Mouse (Mus musculus) kidney, postnatal 0 days (tissue): ENCODE measurements at regions not wholly inside any gene's neighbourhood (a gene's known extent, or its start where the extent isn't known, plus 50 kb on each side); places are given as distances from the start of the nearest gene placed in this dataset.

Source experiments
- ATAC-seq: fragments of 200-750 bp; cut with Nextera tagmentation; replicated peaks from 2 replicates; pipeline ENCODE4 v1.8.0; 2017; ENCODE audit warnings: low read depth, moderate number of reproducible peaks, moderate TSS enrichment, moderate library complexity; ENCODE audit not compliant: low FRiP score
- DNase-seq: peaks from one replicate; pipeline ENCODE4 v3.0.0-alpha.2; 2016; ENCODE audit warnings: low spot score
- H3K27ac ChIP-seq: fragments of 300-500 bp; sonication (generic); 2 replicates; pipeline ENCODE4 v1.5.1; 2014; ENCODE audit warnings: mild to moderate bottlenecking
- H3K27me3 ChIP-seq: fragments of 300-500 bp; sonication (generic); 2 replicates; pipeline ENCODE4 v1.6.1; 2014; ENCODE audit warnings: low read length, mixed read lengths; ENCODE audit not compliant: insufficient read depth
- H3K36me3 ChIP-seq: fragments of 300-500 bp; sonication (generic); 2 replicates; pipeline ENCODE4 v1.6.1; 2014; ENCODE audit warnings: low read length, mixed read lengths; ENCODE audit not compliant: insufficient read depth
- H3K4me1 ChIP-seq: fragments of 300-500 bp; sonication (generic); replicated peaks from 2 replicates; pipeline ENCODE4 v1.6.1; 2014; ENCODE audit warnings: antibody characterized with exemption, low read length, mixed read lengths; ENCODE audit not compliant: insufficient read depth
- H3K4me2 ChIP-seq: fragments of 300-500 bp; sonication (generic); 2 replicates; pipeline ENCODE4 v1.6.1; 2014; ENCODE audit warnings: mild to moderate bottlenecking, low read length, moderate library complexity, mixed read lengths
- H3K4me3 ChIP-seq: fragments of 300-500 bp; sonication (generic); replicated peaks from 2 replicates; pipeline ENCODE4 v1.5.1; 2014; ENCODE audit warnings: low read depth, low read length
- H3K9ac ChIP-seq: fragments of 300-500 bp; sonication (generic); 2 replicates; pipeline ENCODE4 v1.6.1; 2014; ENCODE audit warnings: low read depth, low read length
- H3K9me3 ChIP-seq: fragments of 300-500 bp; sonication (generic); replicated peaks from 2 replicates; pipeline ENCODE4 v1.6.1; 2016; ENCODE audit warnings: low read length, inconsistent platforms, mixed read lengths
- CTCF ChIP-seq: IDR thresholded peaks from 2 replicates; pipeline ENCODE4 v1.5.1; 2016; ENCODE audit warnings: antibody characterized with exemption, low read depth, mild to moderate bottlenecking, moderate library complexity
- WGBS: fragments of 180-500 bp; shearing (Covaris S2); extraction: QIAGEN DNeasy Blood & Tissue Kit; methylation state at CpG from one replicate; pipeline ENCODE4 v1.1.7; 2014; 5-methylcytosine and 5-hydroxymethylcytosine counted together

DNA sequence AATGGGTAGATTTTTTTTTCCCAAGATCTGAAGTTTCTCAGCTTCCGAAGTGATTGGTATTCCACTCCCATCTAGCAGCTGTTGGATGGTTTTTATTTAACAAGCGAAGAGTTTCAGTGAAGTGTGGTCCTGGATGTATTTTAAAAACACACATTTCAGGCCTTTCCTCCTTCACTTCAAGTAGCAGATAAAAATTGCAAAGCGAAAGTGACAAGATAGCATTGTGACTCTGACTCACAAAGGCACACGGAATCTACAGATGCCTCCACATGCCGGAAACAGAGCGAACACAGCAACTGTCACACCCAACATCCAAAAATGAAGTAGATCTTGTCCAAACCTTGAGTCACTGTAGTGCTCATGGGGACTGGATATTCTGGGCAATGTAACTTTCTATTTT lies 195.5 kb upstream of the Fbxo33 start:
- 91% methylated on average over 6 of the region's 6 CpGs for WGBS
- H3K27me3 ChIP-seq = no peaks in the 10 kb centered on the region
- H3K4me1 ChIP-seq = no peaks in the 10 kb centered on the region
- H3K27ac ChIP-seq = no peak overlapping the region
- no peaks in the 10 kb centered on the region for H3K9me3 ChIP-seq
- H3K9ac ChIP-seq = no peak overlapping the region
- no peak overlapping the region for H3K4me2 ChIP-seq
- no peaks in the 10 kb centered on the region for H3K36me3 ChIP-seq
- DNase-seq (no peak), ATAC-seq (no peak)
- H3K4me3 ChIP-seq = no peak overlapping the region
- TF ChIP-seq CTCF = no peak

DNA sequence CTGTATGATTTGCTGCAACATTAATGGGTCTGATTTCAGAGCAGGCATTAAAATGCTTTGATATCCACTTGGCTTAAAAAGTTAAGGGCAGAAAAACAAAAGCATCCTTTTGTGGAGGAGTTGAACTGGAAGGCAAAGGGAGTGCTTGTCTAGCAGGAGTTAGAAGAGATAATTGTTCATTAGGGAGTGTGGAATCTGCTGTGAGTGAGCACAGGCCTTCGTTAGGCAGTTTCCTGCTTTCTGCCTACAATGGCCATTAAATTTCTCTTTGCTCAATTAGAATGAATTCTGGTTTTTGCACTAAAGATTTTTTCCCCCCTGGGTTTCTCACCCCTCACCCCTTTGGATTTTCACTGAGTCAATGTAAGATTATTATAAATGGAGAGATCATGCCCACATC lies 192.0 kb upstream of the Fbxo33 start:
- Histone ChIP-seq H3K27me3 (no peaks in the 10 kb centered on the region), H3K4me2 (no peak overlapping the region), H3K4me1 (no peaks in the 10 kb centered on the region), H3K36me3 (no peaks in the 10 kb centered on the region), H3K4me3 (no peak overlapping the region), H3K9ac (no peak overlapping the region), H3K9me3 (no peaks in the 10 kb centered on the region), H3K27ac (no peak overlapping the region)
- ATAC-seq (no peak), DNase-seq (peak; percentile 40)
- WGBS = 31% methylated on average over 1 of the region's 1 CpGs
- no peak for TF ChIP-seq CTCF

DNA sequence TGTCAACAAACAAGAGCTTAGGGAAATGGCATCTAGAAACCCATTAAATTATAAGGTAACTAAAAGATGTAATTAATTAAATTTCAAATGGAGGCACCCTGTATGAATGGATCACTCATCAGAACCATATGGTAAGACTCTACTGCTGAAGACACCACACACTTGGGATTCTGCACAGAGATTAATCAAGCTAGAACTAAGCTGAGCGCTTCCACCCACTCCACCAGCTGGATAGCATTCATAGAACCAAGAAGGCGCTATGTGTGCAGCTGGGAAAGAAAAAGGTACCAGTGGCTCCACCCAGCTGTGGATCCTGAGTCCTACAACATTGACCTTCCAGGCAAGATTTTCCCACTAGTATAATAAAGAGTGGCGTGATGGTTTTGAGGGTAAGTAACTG lies 171.6 kb upstream of the Fbxo33 start:
- TF ChIP-seq CTCF = no peak
- Histone ChIP-seq H3K4me2 (no peak overlapping the region), H3K4me3 (no peak overlapping the region), H3K27me3 (no peaks in the 10 kb centered on the region), H3K9ac (no peak overlapping the region), H3K4me1 (no peaks in the 10 kb centered on the region), H3K9me3 (no peaks in the 10 kb centered on the region), H3K36me3 (no peaks in the 10 kb centered on the region), H3K27ac (no peak overlapping the region)
- DNase-seq (no peak), ATAC-seq (no peak)
- 94% methylated on average over 3 of the region's 3 CpGs for WGBS

DNA sequence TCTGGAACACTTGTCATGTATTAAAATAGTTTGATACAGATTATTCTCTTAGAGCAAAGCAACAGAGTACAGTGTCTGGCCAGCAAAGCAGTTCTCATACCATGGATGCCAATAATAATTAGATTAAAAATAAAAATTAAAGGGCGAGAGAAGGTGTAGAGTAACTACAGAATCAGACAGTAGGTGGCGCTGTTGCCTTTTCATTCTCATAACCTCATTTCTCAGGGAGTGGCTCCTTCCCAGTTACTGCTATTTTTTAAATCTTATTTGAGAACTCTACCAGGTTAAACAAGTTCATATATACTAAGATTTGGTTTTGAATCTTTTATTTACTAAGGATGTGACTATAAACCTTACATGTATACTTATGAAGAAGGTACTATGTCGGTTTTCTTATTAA lies 163.3 kb upstream of the Fbxo33 start:
- Histone ChIP-seq H3K9ac (no peak overlapping the region), H3K36me3 (no peaks in the 10 kb centered on the region), H3K4me2 (no peak overlapping the region), H3K4me1 (no peaks in the 10 kb centered on the region), H3K4me3 (no peak overlapping the region), H3K9me3 (no peaks in the 10 kb centered on the region), H3K27ac (no peak overlapping the region), H3K27me3 (no peaks in the 10 kb centered on the region)
- ATAC-seq = no peak
- DNase-seq = peak; percentile 76
- peak; percentile 80 for TF ChIP-seq CTCF
- 28% methylated on average over 3 of the region's 3 CpGs for WGBS

DNA sequence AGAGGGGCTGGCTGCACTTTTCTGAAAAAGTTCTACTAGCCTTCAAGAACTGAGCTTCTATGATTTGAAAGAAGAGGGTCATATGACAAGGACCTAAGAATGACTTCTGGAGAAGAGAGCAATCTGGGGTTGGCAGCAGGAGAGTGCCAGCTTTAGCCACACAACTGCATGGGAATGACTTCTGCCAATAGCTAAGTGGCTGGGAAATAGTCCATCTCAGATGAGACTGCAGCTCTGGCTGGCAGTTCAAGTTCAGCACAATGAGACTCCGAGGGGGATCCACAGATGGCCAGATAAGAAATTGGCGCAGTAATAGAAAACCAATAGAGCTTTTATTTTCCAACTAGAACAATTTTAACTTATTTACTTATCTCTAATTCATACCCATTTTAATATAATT lies 122.1 kb upstream of the Fbxo33 start:
- no peak for ATAC-seq
- H3K4me2 ChIP-seq = no peak overlapping the region
- no peak overlapping the region for H3K4me3 ChIP-seq
- DNase-seq = no peak
- H3K9ac ChIP-seq = no peak overlapping the region
- H3K27me3 ChIP-seq = no peaks in the 10 kb centered on the region
- no peak for TF ChIP-seq CTCF
- H3K27ac ChIP-seq = no peak overlapping the region
- no peaks in the 10 kb centered on the region for H3K9me3 ChIP-seq
- H3K36me3 ChIP-seq = no peaks in the 10 kb centered on the region
- H3K4me1 ChIP-seq = no peaks in the 10 kb centered on the region
- 90% methylated on average over 2 of the region's 2 CpGs for WGBS

DNA sequence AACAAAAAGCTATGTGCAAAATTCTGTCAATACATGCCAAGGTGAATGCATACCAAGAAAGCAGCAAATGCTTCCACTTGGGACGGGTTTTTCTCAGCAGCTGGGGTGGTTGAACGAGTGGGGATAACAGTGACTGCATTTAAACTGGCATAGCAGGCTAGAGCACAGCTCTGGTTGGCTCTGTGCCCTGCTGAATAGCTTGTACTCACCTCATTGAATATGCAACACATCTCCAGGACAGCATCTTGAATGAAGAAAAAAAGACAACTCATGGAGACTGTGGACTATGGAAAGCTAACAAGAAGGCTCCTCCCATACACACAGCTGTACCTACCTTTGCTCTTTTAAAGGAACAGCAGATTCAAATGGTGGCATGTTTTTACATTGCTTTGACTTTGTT lies 111.2 kb upstream of the Fbxo33 start:
- Histone ChIP-seq H3K9ac (no peak overlapping the region), H3K4me2 (no peak overlapping the region), H3K4me3 (no peak overlapping the region), H3K4me1 (no peaks in the 10 kb centered on the region), H3K36me3 (no peaks in the 10 kb centered on the region), H3K27me3 (no peaks in the 10 kb centered on the region), H3K9me3 (no peaks in the 10 kb centered on the region), H3K27ac (no peak overlapping the region)
- no peak for ATAC-seq
- TF ChIP-seq CTCF = no peak
- 65% methylated on average over 2 of the region's 2 CpGs for WGBS
- no peak for DNase-seq

DNA sequence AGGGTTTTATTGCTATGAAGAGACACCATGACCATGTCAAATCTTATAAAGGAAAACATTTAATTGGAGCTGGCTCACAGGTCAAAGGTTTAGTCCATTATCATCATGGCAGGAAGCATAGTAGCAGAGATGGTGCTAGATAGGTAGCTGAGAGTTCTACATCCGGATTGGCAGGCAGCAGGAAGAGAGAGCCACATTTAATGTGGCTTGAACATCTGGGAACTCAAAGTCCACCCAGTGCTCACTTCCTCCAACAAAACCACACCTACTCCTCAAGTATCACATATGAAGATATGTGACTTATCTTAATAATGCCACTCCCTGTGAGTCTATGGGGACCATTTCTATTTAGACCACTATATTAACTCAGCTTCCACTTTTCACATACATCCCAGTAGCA lies 93.2 kb upstream of the Fbxo33 start:
- no peak overlapping the region for H3K9ac ChIP-seq
- H3K36me3 ChIP-seq = no peaks in the 10 kb centered on the region
- no peaks in the 10 kb centered on the region for H3K27me3 ChIP-seq
- ATAC-seq = no peak
- no peaks in the 10 kb centered on the region for H3K4me1 ChIP-seq
- H3K27ac ChIP-seq = no peak overlapping the region
- no peak overlapping the region for H3K4me2 ChIP-seq
- DNase-seq = no peak
- no peak for TF ChIP-seq CTCF
- no peaks in the 10 kb centered on the region for H3K9me3 ChIP-seq
- H3K4me3 ChIP-seq = no peak overlapping the region
- WGBS = 75% methylated on average over 1 of the region's 1 CpGs
